Mouse (Mus musculus) hindbrain, embryonic 11.5 days (tissue): Measurements from ENCODE around the gene Prkch. TPM values are rescaled to one million over a fixed set of nuclear protein-coding genes. Genes with fewer than 3 reads are reported as not detected.
"Not testable (repeated sequence)": the region's sequence is repeated elsewhere in the genome, so short reads cannot be mapped to it uniquely, and the experiment has no call there.

Source experiments
- ATAC-seq: fragments of 200-750 bp; cut with Nextera tagmentation; 2 replicates; pipeline ENCODE4 v1.8.0; 2017; ENCODE audit warnings: mild to moderate bottlenecking, moderate TSS enrichment, moderate library complexity; ENCODE audit not compliant: low FRiP score
- DNase-seq: peaks from one replicate; pipeline ENCODE4 v3.0.0-alpha.2; 2015; ENCODE audit warnings: low spot score
- H3K27ac ChIP-seq: fragments of 300-500 bp; sonication (generic); 2 replicates; pipeline ENCODE4 v1.5.1; 2014; ENCODE audit warnings: mild to moderate bottlenecking, low read depth, low read length
- H3K27me3 ChIP-seq: fragments of 300-500 bp; sonication (generic); 2 replicates; pipeline ENCODE4 v1.6.1; 2014; ENCODE audit warnings: mild to moderate bottlenecking, low read length, moderate library complexity, mixed read lengths; ENCODE audit not compliant: control insufficient read depth, insufficient read depth
- H3K36me3 ChIP-seq: fragments of 300-500 bp; sonication (generic); 2 replicates; pipeline ENCODE4 v1.6.1; 2014; ENCODE audit warnings: mild to moderate bottlenecking, low read length, moderate library complexity, mixed read lengths; ENCODE audit not compliant: control insufficient read depth, insufficient read depth
- H3K4me1 ChIP-seq: fragments of 300-500 bp; sonication (generic); replicated peaks from 2 replicates; pipeline ENCODE4 v1.6.1; 2014; ENCODE audit warnings: low read length, mixed read lengths; ENCODE audit not compliant: control insufficient read depth, insufficient read depth
- H3K4me2 ChIP-seq: fragments of 300-500 bp; sonication (generic); replicated peaks from 2 replicates; pipeline ENCODE4 v1.6.1; 2014; ENCODE audit warnings: mild to moderate bottlenecking, low read depth, low read length
- H3K4me3 ChIP-seq: fragments of 300-500 bp; sonication (generic); 2 replicates; pipeline ENCODE4 v1.5.1; 2014; ENCODE audit warnings: low read depth, low read length
- H3K9ac ChIP-seq: fragments of 300-500 bp; sonication (generic); 2 replicates; pipeline ENCODE4 v1.6.1; 2014; ENCODE audit warnings: low read depth, low read length
- H3K9me3 ChIP-seq: fragments of 300-500 bp; sonication (generic); 2 replicates; pipeline ENCODE4 v1.6.1; 2016; ENCODE audit warnings: low read length; ENCODE audit not compliant: control insufficient read depth
- WGBS: fragments of 180-500 bp; shearing (Covaris S2); extraction: QIAGEN DNeasy Blood & Tissue Kit; methylation state at CpG from one replicate; pipeline ENCODE4 v1.1.7; 2014; 5-methylcytosine and 5-hydroxymethylcytosine counted together
- polyA plus RNA-seq: library from polyadenylated mRNA; unstranded; fragments of >200 nt; fragmentation: Nextera tagmentation; extraction: Ambion mirVana; gene quantifications from 2 replicates; pipeline ENCODE4 v1.2.1, GENCODE M21; 2014

Gene Prkch
- 9.1 and 10.5 TPM in 2 replicates for polyA plus RNA-seq

DNA sequence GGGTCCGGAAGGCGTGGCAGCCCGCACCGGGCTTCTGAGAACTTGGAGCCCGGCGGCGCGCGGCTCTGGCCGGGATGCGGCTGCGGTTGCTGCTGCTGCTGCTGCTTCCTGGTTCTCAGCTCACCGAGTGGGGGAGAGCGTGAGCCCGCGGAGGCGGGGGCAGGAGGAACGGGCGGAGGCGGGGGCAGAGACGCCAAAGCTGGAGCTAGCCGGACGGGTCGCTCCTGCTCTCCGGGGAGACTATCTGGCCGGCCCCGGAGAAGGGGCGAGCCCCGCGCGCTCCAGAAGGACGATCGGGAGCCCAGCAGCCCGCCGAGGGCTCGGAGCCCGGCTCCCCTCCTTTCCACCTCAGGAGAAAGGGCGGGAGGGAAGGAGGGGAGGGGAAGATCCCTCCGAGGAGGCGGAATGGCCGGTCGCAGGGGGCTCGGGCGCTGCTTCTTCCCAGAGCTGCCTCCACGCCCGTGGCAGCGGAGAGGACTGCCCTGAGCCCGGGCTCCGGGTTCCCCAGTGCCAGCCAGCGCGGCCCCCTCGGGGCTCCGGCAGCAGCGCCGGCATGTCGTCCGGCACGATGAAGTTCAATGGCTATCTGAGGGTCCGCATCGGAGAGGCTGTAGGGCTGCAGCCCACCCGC is at the start of gene Prkch:
Gene Prkch, plus strand, starts transcription at position 187 of the 631 bp plus-strand sequence.
- 1% methylated on average over 45 of the region's 61 CpGs for WGBS
- H3K27me3 ChIP-seq, result peaks cover 23% of the 10 kb centered on the region

DNA sequence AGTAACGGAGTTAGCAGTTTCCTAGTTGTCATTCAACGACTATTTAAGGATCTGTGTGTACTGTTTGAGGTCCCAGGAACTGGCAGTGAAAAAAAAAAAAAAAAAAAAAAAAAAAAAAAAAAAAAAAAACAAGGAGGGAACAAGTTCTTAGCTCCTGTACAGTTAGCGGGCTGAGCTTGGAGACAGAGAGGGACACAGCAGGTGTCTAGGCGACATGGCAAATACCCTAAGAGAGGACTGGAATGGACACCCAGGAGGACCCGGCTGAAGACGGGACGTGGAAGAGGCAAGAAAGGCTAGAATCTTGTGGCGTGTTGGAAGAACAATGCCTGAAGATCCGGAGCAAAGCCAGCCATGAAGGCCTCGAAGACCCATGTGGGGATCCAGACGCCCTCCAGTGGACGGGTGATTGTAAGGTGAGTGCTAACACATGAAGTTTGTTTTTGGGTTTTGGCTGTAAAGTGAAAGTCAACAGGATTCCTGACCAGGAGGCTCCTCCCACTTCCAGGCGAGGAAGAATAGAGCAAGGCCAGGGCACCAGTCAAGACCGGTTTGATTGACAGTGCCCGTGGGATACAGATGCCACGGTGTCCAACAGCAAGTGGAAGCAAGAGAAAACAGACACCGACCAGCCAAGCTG is 47.0 kb upstream of the Prkch start:
- H3K9me3 ChIP-seq, result no peaks in the 10 kb centered on the region
- ATAC-seq (no peak), DNase-seq (no peak)
- H3K4me1 ChIP-seq, result no peaks in the 10 kb centered on the region
- no peaks in the 10 kb centered on the region for H3K36me3 ChIP-seq
- H3K4me3 ChIP-seq, result no peak overlapping the region
- 0 out of 2 replicates have a peak overlapping the region, but pooled peaks have one; percentile 14 for H3K4me2 ChIP-seq
- H3K9ac ChIP-seq, result no peak overlapping the region
- H3K27me3 ChIP-seq, result peaks cover 2% of the 10 kb centered on the region; the same call in 1 of the 2 replicates
- no peak overlapping the region for H3K27ac ChIP-seq
- 25% methylated on average over 17 of the region's 17 CpGs for WGBS

More for the DNA sequence above, at the start of gene Prkch:
- no peaks in the 10 kb centered on the region; the same call in 1 of the 2 replicates for H3K4me1 ChIP-seq
- H3K36me3 ChIP-seq, result no peaks in the 10 kb centered on the region
- peak within 1 kb of the TSS; percentile 77 for H3K9ac ChIP-seq
- peak; percentile 94 for ATAC-seq
- H3K4me3 ChIP-seq, result peak within 1 kb of the TSS; percentile 75
- peak within 1 kb of the TSS; percentile 76 for H3K4me2 ChIP-seq
- H3K9me3 ChIP-seq, result no peaks in the 10 kb centered on the region
- H3K27ac ChIP-seq, result peak within 1 kb of the TSS; percentile 47; the same call in 1 of the 2 replicates
- peak; percentile 84 for DNase-seq

DNA sequence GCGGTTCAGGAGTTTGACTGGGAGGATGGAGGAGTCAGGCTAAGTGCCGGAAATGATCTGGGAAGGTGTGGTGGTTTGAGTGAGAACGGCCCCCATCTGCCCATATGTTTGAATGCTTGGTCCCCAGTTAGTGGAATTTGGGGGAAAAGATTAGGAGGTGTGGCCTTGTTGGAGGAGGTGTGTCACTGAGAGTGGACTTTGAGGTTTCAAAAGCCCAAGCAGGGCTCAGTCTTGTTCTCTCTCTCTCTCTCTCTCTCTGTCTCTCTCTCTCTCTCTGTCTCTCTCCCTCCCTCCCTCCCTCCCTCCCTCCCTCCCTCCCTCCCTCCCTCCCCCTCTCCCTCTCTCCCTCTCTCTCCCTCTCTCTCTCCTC is 46.5 kb upstream of the Prkch start:
- not testable (repeated sequence) for H3K4me1 ChIP-seq, H3K4me2 ChIP-seq, H3K4me3 ChIP-seq, H3K27me3 ChIP-seq, H3K9me3 ChIP-seq, H3K27ac ChIP-seq, H3K36me3 ChIP-seq, ATAC-seq, DNase-seq, H3K9ac ChIP-seq
- 47% methylated on average over 3 of the region's 3 CpGs for WGBS

DNA sequence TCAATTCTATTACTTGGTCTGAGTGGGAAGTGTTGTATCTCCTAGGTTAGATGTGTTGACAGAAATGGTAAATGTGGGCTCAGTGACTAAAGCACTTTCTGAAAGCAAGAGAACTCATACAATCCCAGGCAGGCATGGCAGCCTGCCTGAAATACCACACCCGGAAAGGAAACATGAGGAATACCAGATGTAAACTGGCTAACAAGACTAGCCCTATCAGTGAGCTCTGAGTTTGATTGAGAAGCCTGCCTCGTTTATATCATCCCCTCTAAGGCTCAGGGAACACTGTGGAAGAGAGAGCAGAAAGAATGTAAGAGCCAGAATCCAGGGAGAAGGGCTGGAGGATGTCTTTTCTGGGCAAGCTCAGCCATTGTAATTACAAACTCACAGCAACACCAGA is 45.4 kb upstream of the Prkch start:
- Histone ChIP-seq H3K9ac (no peak overlapping the region), H3K27me3 (peaks cover 5% of the 10 kb centered on the region), H3K4me1 (no peaks in the 10 kb centered on the region), H3K9me3 (no peaks in the 10 kb centered on the region), H3K36me3 (no peaks in the 10 kb centered on the region), H3K4me2 (no peak overlapping the region), H3K4me3 (no peak overlapping the region), H3K27ac (no peak overlapping the region)
- ATAC-seq, result no peak
- peak; percentile 44 for DNase-seq
- 33% methylated on average over 2 of the region's 2 CpGs for WGBS

DNA sequence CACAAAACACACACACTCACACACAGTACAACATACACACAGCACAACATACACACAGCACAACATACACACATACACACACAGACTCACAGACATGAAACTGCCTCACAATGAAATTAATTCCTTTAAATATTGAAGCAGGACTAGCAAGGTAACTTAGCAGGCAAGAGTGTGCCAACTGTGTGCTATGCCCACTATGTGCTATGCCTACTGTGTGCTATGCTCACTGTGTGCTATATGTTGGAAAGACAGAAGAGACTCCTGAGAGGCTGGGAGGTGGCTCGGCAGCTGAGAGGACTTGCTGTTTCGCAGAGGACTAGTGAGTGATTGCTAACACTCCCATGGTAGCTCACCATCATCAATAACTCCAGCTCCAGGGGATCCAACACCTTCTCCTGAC is 44.2 kb upstream of the Prkch start:
- Histone ChIP-seq H3K27ac (no peak overlapping the region), H3K4me3 (no peak overlapping the region), H3K36me3 (no peaks in the 10 kb centered on the region), H3K9ac (no peak overlapping the region), H3K4me1 (0 out of 2 replicates have a peak, but pooled peaks cover 1% of the 10 kb centered on the region), H3K27me3 (peaks cover 17% of the 10 kb centered on the region), H3K9me3 (no peaks in the 10 kb centered on the region), H3K4me2 (no peak overlapping the region)
- DNase-seq (no peak), ATAC-seq (no peak)
- WGBS, result 90% methylated on average over 2 of the region's 2 CpGs

DNA sequence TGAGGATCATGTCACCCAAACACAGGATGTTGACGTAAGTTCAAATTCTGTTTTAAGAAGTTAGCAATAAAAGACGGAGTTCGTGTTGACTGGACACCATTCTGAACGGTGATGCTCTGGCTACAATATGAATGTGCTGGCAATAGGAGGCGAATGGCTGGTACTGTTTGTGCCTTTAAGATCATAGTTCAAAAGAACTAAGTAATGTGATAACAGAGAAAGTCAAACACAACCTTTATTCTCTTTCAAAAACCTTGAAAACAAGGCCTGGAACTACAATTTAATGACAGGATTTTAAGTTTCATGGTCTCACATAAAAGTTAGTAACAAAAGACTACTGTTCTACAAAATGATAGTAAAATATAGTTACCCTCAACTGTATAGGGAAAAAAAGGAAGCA is 41.4 kb upstream of the Prkch start:
- Histone ChIP-seq H3K9ac (no peak overlapping the region), H3K4me2 (no peak overlapping the region), H3K27me3 (peaks cover 43% of the 10 kb centered on the region), H3K27ac (no peak overlapping the region), H3K36me3 (no peaks in the 10 kb centered on the region), H3K4me3 (no peak overlapping the region), H3K9me3 (no peaks in the 10 kb centered on the region), H3K4me1 (peaks cover 4% of the 10 kb centered on the region; the same call in 1 of the 2 replicates)
- 86% methylated on average over 5 of the region's 5 CpGs for WGBS
- DNase-seq (no peak), ATAC-seq (no peak)

DNA sequence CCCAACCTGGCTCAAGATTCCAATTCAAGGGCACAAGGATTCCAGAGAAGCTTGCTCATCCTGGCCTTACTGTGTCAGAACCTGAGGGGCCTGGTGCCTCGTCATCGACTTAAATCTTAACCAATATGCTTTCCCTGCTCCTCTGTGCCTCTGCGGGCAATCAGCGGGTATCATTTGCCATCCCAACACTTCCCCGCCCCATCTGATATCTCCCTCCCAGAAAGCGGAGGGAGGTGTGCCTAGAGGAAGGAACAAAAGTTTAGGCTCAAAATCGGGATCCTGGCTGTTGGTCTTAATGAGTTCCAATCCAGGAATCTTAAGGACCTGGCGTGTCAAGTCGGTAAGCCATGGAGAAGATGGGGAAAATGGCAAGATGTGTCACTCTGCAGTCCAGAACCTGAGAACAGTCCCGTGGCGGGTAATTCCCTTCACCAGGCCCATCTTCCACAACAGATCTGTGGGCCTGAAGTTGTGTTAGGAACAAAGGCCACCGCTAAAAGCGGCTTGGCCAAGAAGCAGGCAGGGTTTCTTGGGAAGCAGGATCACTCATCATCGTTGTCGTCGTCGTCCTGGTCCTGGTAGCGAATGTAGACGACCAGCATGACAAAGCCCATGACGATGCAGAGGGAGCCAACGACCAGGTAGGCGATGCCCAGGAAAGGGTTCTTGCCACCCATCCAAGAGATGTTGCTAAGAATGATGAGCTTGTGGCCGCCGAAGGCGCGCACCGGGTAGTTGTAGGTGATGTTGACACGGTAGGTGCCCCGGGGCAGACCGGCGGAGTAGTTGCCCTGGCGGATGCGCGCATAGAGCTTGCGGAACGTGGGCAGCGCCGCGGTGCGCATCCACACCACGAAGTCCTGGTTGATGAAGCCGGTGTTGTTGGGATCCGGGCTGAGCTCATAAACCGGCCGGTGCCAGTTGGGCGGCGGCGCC is 39.6 kb upstream of the Prkch start:
- Histone ChIP-seq H3K27me3 (peaks cover 48% of the 10 kb centered on the region), H3K4me3 (peak overlapping the region; percentile 38), H3K9me3 (no peaks in the 10 kb centered on the region), H3K9ac (no peak overlapping the region), H3K4me1 (peaks cover 4% of the 10 kb centered on the region; the same call in 1 of the 2 replicates), H3K4me2 (peak overlapping the region; percentile 53), H3K36me3 (no peaks in the 10 kb centered on the region), H3K27ac (no peak overlapping the region)
- ATAC-seq (peak; percentile 10; the same call in 1 of the 2 replicates), DNase-seq (peak; percentile 51)
- 15% methylated on average over 48 of the region's 48 CpGs for WGBS

DNA sequence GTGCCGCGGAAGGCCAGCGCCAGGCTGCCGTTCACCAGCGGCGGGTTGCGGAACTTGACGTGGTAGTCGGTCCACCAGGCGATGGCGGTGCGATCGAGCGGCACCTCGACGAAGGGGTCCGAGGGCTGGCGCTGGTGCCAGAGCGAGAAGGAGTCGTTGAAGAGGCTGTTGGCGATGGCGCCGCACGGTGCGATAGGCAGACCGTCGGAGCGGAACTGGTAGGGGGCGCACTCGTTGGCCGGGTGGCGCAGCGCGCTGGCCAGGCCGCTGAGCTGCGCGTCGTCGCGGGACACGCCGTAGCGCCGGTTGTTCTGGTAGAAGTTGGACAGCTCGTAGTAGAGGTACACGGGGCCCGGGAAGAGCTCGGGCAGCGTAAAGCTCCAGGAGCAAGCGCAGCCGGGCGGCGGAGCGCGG is 38.9 kb upstream of the Prkch start:
- peak; percentile 76 for DNase-seq
- Histone ChIP-seq H3K4me3 (peak overlapping the region; percentile 38), H3K4me1 (peaks cover 4% of the 10 kb centered on the region; the same call in 1 of the 2 replicates), H3K9me3 (no peaks in the 10 kb centered on the region), H3K4me2 (peak overlapping the region; percentile 53), H3K36me3 (no peaks in the 10 kb centered on the region), H3K9ac (peak overlapping the region; percentile 37; the same call in 1 of the 2 replicates), H3K27ac (no peak overlapping the region), H3K27me3 (peaks cover 52% of the 10 kb centered on the region)
- ATAC-seq, result peak; percentile 51; the same call in 1 of the 2 replicates
- WGBS, result 2% methylated on average over 49 of the region's 55 CpGs
